Mouse (Mus musculus) gastrocnemius, postnatal 10 days (tissue): Measurements from ENCODE around the gene Sec24d. TPM values are rescaled to one million over a fixed set of nuclear protein-coding genes. Genes with fewer than 3 reads are reported as not detected.

Source experiments
- DNase-seq: peaks from one replicate; pipeline ENCODE4 v3.0.0; 2021; ENCODE audit warnings: mixed read lengths
- total RNA-seq, 2 experiments: library from RNA; stranded (reverse); gene quantifications; 2 replicates each; pipeline ENCODE4 v1.2.3; 2021

Sec24d gene
- total RNA-seq, 2 experiments from 2014 or later = 32.2 to 41.4 TPM

GRCm38 (mm10) chr3:123397562-123398481, 130.6 kb downstream of the Sec24d start:
- DNase-seq = peak; percentile 4

DNA sequence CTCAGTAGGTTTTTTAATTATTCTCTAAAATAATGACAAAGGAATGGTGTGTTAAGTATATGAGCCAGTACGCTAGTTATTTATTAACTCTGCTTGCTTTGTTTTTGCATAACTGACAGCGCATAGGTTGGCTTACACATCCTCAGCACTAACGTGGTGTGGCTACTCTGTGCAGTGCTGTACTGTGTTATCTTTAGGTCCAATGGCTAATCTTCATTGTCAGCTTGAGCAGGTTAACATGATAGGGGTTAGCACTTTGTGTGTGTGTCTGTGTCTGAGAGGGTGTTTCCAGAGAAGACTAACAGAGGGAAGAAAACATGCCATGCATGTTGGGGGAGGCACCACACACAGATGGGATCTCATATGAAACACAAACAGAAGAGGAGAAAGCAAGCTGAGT, 137.7 kb downstream of the Sec24d start:
- DNase-seq = no peak

DNA sequence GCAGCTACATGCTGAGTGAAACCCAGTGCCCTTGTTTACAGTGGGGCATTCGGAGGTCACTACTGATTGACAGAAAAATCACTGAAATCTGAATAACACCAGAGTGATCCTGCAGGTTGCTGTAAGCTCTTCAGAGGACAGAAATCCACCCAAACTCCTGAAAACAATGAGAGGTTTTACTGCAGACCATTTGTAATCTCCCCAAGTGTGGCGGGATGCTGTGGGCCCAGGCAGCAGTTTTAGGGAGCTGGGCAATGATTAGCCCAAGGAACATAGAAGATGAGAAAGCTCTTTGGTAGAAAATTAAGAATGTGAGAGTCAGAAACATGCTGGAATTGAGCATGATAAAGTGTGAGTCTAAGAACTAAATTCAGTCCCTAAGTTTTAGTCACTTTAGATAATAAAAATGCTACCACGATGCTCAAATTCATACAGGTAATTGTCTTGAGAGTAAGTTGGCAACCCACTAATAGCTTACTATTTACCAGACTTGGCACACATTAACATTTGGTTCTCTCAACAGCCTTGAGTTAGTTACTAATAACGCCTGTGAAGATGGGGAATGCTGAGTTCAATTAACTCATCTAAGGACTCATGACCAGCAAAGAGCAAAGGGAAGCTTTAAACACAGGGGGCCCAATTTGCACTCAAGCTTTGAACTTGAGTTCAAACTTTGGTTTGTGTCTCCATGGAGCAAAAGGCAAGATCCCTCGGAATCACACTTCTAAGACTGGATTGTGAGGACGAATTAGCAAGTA, 144.7 kb downstream of the Sec24d start:
- no peak for DNase-seq

- DNase-seq = no peak
Measured at GRCm38 (mm10) chr3:123413173-123413572, 145.9 kb downstream of the Sec24d start.

Other genes starting within 250 kb of the Sec24d start
- gene Myoz2, start 232.4 kb upstream of the Sec24d start, total RNA-seq = 100 to 1,000 TPM; 268 to 314 TPM
- gene Synpo2, start 31.3 kb upstream of the Sec24d start, total RNA-seq = 100 to 1,000 TPM; 154 to 156 TPM
- 10 to 100 TPM in 1 of 2 experiments, 1 to 10 TPM in 1; 9.8 to 11.5 TPM for gene Mettl14, start 118.7 kb downstream of the Sec24d start, total RNA-seq
- 1 to 10 TPM; 3.9 to 4.4 TPM for gene Prss12, start 179.5 kb downstream of the Sec24d start, total RNA-seq